Comparison of ENCODE assay signal across 8 mouse cellular contexts in the genomic region with DNA sequence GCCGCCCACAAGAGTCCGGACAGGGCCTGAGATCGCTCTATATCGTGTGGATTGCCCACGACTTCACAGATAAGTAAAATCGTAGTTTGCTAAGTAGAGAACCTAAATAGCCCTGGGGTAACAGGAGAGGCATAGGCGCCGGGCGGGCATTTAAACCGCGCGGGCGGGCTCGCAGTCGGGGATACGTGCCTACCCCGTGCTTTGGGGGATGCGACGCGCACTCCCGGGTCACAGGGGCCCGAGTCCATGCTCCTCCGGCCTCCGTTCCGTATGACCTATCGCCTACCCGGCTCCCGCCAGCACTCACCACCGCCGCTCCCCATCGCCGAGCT. TPM values are rescaled to one million over a fixed set of nuclear protein-coding genes. Genes with fewer than 3 reads are reported as not detected.
A peak's percentile ranks its signal among the peaks of the same experiment; 100 is the strongest.
DNase-seq lines count a peak whose midpoint lies in the region; ATAC-seq and TF ChIP-seq lines count a peak whose summit lies in the region.

No protein-coding gene starts in this region.

- no peak for DNase-seq in heart, adult 18-20 months
- no peak for DNase-seq in MEL (ENCODE audit: low read depth, low spot score)
- DNase-seq in forebrain, postnatal 0 days: no peak
- no peak for DNase-seq in adrenal gland, postnatal 4 days (ENCODE audit: low spot score in 2 of 2)
- no peak for DNase-seq in urinary bladder, adult 2 months (ENCODE audit: low spot score)
- DNase-seq in thymus, postnatal 14 days: no peak

- no peak for TF ChIP-seq RAD21 in MEL (IDR thresholded peaks at IDR 0.05; ENCODE audit: low read depth, low read length)

- no peaks in the 10 kb centered on the region for H3K27me3 ChIP-seq in heart, embryonic 15.5 days
- no peaks in the 10 kb centered on the region for H3K27me3 ChIP-seq in MEL (ENCODE audit: control insufficient read depth in 1 of 2, insufficient read depth in 2 of 2, low read length in 2 of 2)
- H3K27me3 ChIP-seq in forebrain, postnatal 0 days (ENCODE audit: insufficient read depth, low read length): no peaks in the 10 kb centered on the region

- peak overlapping the region; percentile 70 for H3K27ac ChIP-seq in heart, embryonic 15.5 days
- H3K27ac ChIP-seq in MEL (ENCODE audit: control insufficient read depth, low read depth, low read length) (peak overlapping the region; percentile 57), macrophage (peak overlapping the region; percentile 72)
- H3K27ac ChIP-seq in forebrain, postnatal 0 days (ENCODE audit: low read depth, low read length): no peak overlapping the region

- no peak; a peak in 2 of 4 replicates for TF ChIP-seq POLR2A in MEL (IDR thresholded peaks at IDR 0.05; ENCODE audit: control insufficient read depth in 1 of 2, insufficient read depth in 1 of 2, low read depth in 1 of 2, low read length in 2 of 2, poor library complexity in 1 of 2)

- no peak for ATAC-seq in heart, embryonic 15.5 days (replicated peaks; ENCODE audit: insufficient number of reproducible peaks, insufficient read depth, low FRiP score, low read depth)
- peak; percentile 63 for ATAC-seq in forebrain, postnatal 0 days

- H3K9ac ChIP-seq in heart, embryonic 15.5 days: peak overlapping the region; percentile 86
- H3K9ac ChIP-seq in MEL (ENCODE audit: control insufficient read depth, low read depth, low read length, poor library complexity, severe bottlenecking): peak overlapping the region; percentile 91
- H3K9ac ChIP-seq in forebrain, postnatal 0 days: peak overlapping the region; percentile 60

- H3K79me2 ChIP-seq in MEL (ENCODE audit: control insufficient read depth, insufficient read depth, low read length, poor library complexity): peaks cover 21% of the 10 kb centered on the region
- peaks cover 45% of the 10 kb centered on the region for H3K79me2 ChIP-seq in macrophage (ENCODE audit: inconsistent target)

- peak overlapping the region; percentile 76 for H3K4me2 ChIP-seq in heart, embryonic 15.5 days
- H3K4me2 ChIP-seq in forebrain, postnatal 0 days (ENCODE audit: low read depth): peak overlapping the region; percentile 83

- peaks cover 26% of the 10 kb centered on the region for H3K36me3 ChIP-seq in heart, embryonic 15.5 days
- peaks cover 8 to 16% of the 10 kb centered on the region in 2 experiments for H3K36me3 ChIP-seq in MEL (ENCODE audit: control insufficient read depth in 1 of 2, insufficient read depth in 2 of 2, low read length in 2 of 2)
- peaks cover 6% of the 10 kb centered on the region; the same call in 1 of the 2 replicates for H3K36me3 ChIP-seq in forebrain, postnatal 0 days (ENCODE audit: insufficient read depth)
- no peaks in the 10 kb centered on the region for H3K36me3 ChIP-seq in macrophage (ENCODE audit: inconsistent target)

- no peaks in the 10 kb centered on the region for H3K9me3 ChIP-seq in heart, embryonic 15.5 days (replicated peaks)
- H3K9me3 ChIP-seq in MEL (replicated peaks; ENCODE audit: insufficient read depth, low read length): no peaks in the 10 kb centered on the region
- H3K9me3 ChIP-seq in forebrain, postnatal 0 days (ENCODE audit: low read length): no peaks in the 10 kb centered on the region

- H3K4me1 ChIP-seq in heart, embryonic 15.5 days (replicated peaks): peaks cover 13% of the 10 kb centered on the region
- H3K4me1 ChIP-seq in MEL (ENCODE audit: control insufficient read depth in 1 of 2, insufficient read depth in 2 of 2, low read length in 2 of 2): peaks cover 0 to 7% of the 10 kb centered on the region in 2 experiments; a peak in 2 of 4 replicates
- 0 out of 2 replicates have a peak, but pooled peaks cover 7% of the 10 kb centered on the region for H3K4me1 ChIP-seq in forebrain, postnatal 0 days (ENCODE audit: insufficient read depth)

- peak overlapping the region; percentile 90 for H3K4me3 ChIP-seq in heart, embryonic 15.5 days
- H3K4me3 ChIP-seq in MEL (ENCODE audit: control insufficient read depth in 1 of 2, insufficient read depth in 1 of 2, low read depth in 2 of 2, low read length in 2 of 2) (peak overlapping the region; percentile 90 to 92), macrophage (ENCODE audit: inconsistent target) (peak overlapping the region; percentile 86)
- H3K4me3 ChIP-seq in forebrain, postnatal 0 days (ENCODE audit: low read depth, low read length): peak overlapping the region; percentile 57

- no peak for TF ChIP-seq EP300 in MEL (IDR thresholded peaks at IDR 0.05; ENCODE audit: low read depth in 1 of 2, low read length in 2 of 2)

- TF ChIP-seq CTCF in MEL (IDR thresholded peaks at IDR 0.05 in 2 of 3, conservative IDR thresholded peaks at IDR 0.05 in 1 of 3; ENCODE audit: control insufficient read depth in 1 of 3, insufficient read depth in 1 of 3, low read depth in 2 of 3, low read length in 3 of 3, poor library complexity in 1 of 3, severe bottlenecking in 1 of 3): no peak
- no peak for TF ChIP-seq CTCF in forebrain, postnatal 0 days (IDR thresholded peaks at IDR 0.05; ENCODE audit: low read depth)

- WGBS in heart, embryonic 15.5 days: under 1% methylated on average over 32 of the region's 32 CpGs
- under 1% methylated on average over 32 of the region's 32 CpGs for WGBS in forebrain, postnatal 0 days
- WGBS in macrophage (ENCODE audit: missing documents): under 1% methylated on average over 32 of the region's 32 CpGs

RNA-seq across cellular contexts. Expression of a gene that starts 0.3 kb away (rescaled TPM):
- polyA plus RNA-seq in heart, embryonic 15.5 days (2015; fragmentation: Nextera tagmentation; extraction: Ambion mirVana): 29.2 and 36.1 TPM in 2 replicates
- under 1 TPM; 0.62 to 0.65 TPM for total RNA-seq in heart, adult 18-20 months (2021)
- 34.5 and 38.0 TPM in 2 replicates for total RNA-seq in MEL (2012; rRNA removed)
- polyA plus RNA-seq in MEL (2012; ENCODE audit: insufficient read depth in 1 of 2, insufficient read length in 2 of 2, low read depth in 1 of 2, low replicate concordance in 2 of 2, missing spikeins in 1 of 2): 10 to 100 TPM in 1 of 2 experiments, not detected in 1; 73.9 TPM
- 6.2 and 7.4 TPM in 2 replicates for total RNA-seq in forebrain, postnatal 0 days (2014; rRNA removed)
- 4.1 and 6.9 TPM in 2 replicates for polyA plus RNA-seq in forebrain, postnatal 0 days (2015; fragmentation: Nextera tagmentation; extraction: Ambion mirVana)
- 10 to 100 TPM in 14 of 26 experiments, 1 to 10 TPM in 12; 2.0 to 59.8 (median 10.3) TPM for total RNA-seq in macrophage (2018; cell fraction: chromatin; rRNA removed)
- total RNA-seq in macrophage (2018; cell fraction: cytosol; rRNA removed): 1 to 10 TPM in 24 of 26 experiments, under 1 TPM in 2; 0.62 to 5.2 (median 1.9) TPM
- total RNA-seq in macrophage (2018; cell fraction: nucleus; rRNA removed): 10 to 100 TPM in 3 of 26 experiments, 1 to 10 TPM in 23; 1.1 to 37.4 (median 6.2) TPM
- polyA plus RNA-seq in macrophage (2018): 1.3 to 5.7 TPM (median 3.2 TPM) in 3 replicates
- total RNA-seq in adrenal gland, postnatal 4 days (2021): 10 to 100 TPM; 23.3 to 25.5 TPM
- polyA plus RNA-seq in urinary bladder, adult 2 months (2012; rRNA removed): 1.6 and 1.7 TPM in 2 replicates

RNA-seq across cellular contexts. Expression of a gene that starts 30.3 kb away (rescaled TPM):
- polyA plus RNA-seq in heart, embryonic 15.5 days (2015; fragmentation: Nextera tagmentation; extraction: Ambion mirVana): 4.3 and 7.3 TPM in 2 replicates
- total RNA-seq in heart, adult 18-20 months (2021): 1 to 10 TPM; 1.9 to 3.0 TPM
- total RNA-seq in MEL (2012; rRNA removed): 18.5 and 22.6 TPM in 2 replicates
- polyA plus RNA-seq in MEL (2012; ENCODE audit: insufficient read depth in 1 of 2, insufficient read length in 2 of 2, low read depth in 1 of 2, low replicate concordance in 2 of 2, missing spikeins in 1 of 2): 10 to 100 TPM in 1 of 2 experiments, not detected in 1; 24.6 TPM
- 19.7 and 20.1 TPM in 2 replicates for total RNA-seq in forebrain, postnatal 0 days (2014; rRNA removed)
- 9.6 and 10.0 TPM in 2 replicates for polyA plus RNA-seq in forebrain, postnatal 0 days (2015; fragmentation: Nextera tagmentation; extraction: Ambion mirVana)
- total RNA-seq in macrophage (2018; cell fraction: chromatin; rRNA removed): 10 to 100 TPM in 9 of 26 experiments, 1 to 10 TPM in 17; 1.3 to 17.7 (median 6.8) TPM
- 1 to 10 TPM in 24 of 26 experiments, under 1 TPM in 2; 0.72 to 4.8 (median 3.1) TPM for total RNA-seq in macrophage (2018; cell fraction: cytosol; rRNA removed)
- total RNA-seq in macrophage (2018; cell fraction: nucleus; rRNA removed): 10 to 100 TPM in 4 of 26 experiments, 1 to 10 TPM in 21, under 1 TPM in 1; 0.89 to 16.1 (median 4.5) TPM
- 2.8 to 5.5 TPM (median 4.0 TPM) in 3 replicates for polyA plus RNA-seq in macrophage (2018)
- 10 to 100 TPM; 13.8 to 17.6 TPM for total RNA-seq in adrenal gland, postnatal 4 days (2021)
- polyA plus RNA-seq in urinary bladder, adult 2 months (2012; rRNA removed): 8.1 and 9.2 TPM in 2 replicates

RNA-seq across cellular contexts. Expression of a gene that starts 41.6 kb away (rescaled TPM):
- 1.9 and 2.9 TPM in 2 replicates for polyA plus RNA-seq in heart, embryonic 15.5 days (2015; fragmentation: Nextera tagmentation; extraction: Ambion mirVana)
- under 1 TPM; 0.67 to 0.72 TPM for total RNA-seq in heart, adult 18-20 months (2021)
- 1.7 and 2.7 TPM in 2 replicates for total RNA-seq in MEL (2012; rRNA removed)
- polyA plus RNA-seq in MEL (2012; ENCODE audit: insufficient read depth in 1 of 2, insufficient read length in 2 of 2, low read depth in 1 of 2, low replicate concordance in 2 of 2, missing spikeins in 1 of 2) (1 to 10 TPM in 1 of 2 experiments, not detected in 1; 2.5 TPM), macrophage (2018) (0.05 to 0.09 TPM in 2 of 3 replicates, not detected in the other)
- total RNA-seq in forebrain, postnatal 0 days (2014; rRNA removed): 18.3 and 19.6 TPM in 2 replicates
- 2.9 and 4.0 TPM in 2 replicates for polyA plus RNA-seq in forebrain, postnatal 0 days (2015; fragmentation: Nextera tagmentation; extraction: Ambion mirVana)
- 1 to 10 TPM in 23 of 26 experiments, under 1 TPM in 3; 0.81 to 4.1 (median 1.5) TPM for total RNA-seq in macrophage (2018; cell fraction: chromatin; rRNA removed)
- under 1 TPM in 20 of 26 experiments, not detected in 6; 0.03 to 0.24 (median 0.09) TPM for total RNA-seq in macrophage (2018; cell fraction: cytosol; rRNA removed)
- 1 to 10 TPM in 14 of 26 experiments, under 1 TPM in 12; 0.27 to 3.3 (median 1.0) TPM for total RNA-seq in macrophage (2018; cell fraction: nucleus; rRNA removed)
- 1 to 10 TPM; 7.6 to 8.2 TPM for total RNA-seq in adrenal gland, postnatal 4 days (2021)
- polyA plus RNA-seq in urinary bladder, adult 2 months (2012; rRNA removed): 0.88 and 1.0 TPM in 2 replicates

RNA-seq across cellular contexts. Expression of a gene that starts 45.6 kb away (rescaled TPM):
- 3.6 and 3.8 TPM in 2 replicates for polyA plus RNA-seq in heart, embryonic 15.5 days (2015; fragmentation: Nextera tagmentation; extraction: Ambion mirVana)
- total RNA-seq in heart, adult 18-20 months (2021): 10 to 100 TPM; 12.3 to 14.4 TPM
- total RNA-seq in MEL (2012; rRNA removed): 21.8 and 24.3 TPM in 2 replicates
- 10 to 100 TPM; 27.3 to 34.2 TPM for polyA plus RNA-seq in MEL (2012; ENCODE audit: insufficient read depth in 1 of 2, insufficient read length in 2 of 2, low read depth in 1 of 2, low replicate concordance in 2 of 2, missing spikeins in 1 of 2)
- 94.5 and 113 TPM in 2 replicates for total RNA-seq in forebrain, postnatal 0 days (2014; rRNA removed)
- polyA plus RNA-seq in forebrain, postnatal 0 days (2015; fragmentation: Nextera tagmentation; extraction: Ambion mirVana): 15.7 and 23.5 TPM in 2 replicates
- total RNA-seq in macrophage (2018; cell fraction: chromatin; rRNA removed): 100 to 1,000 TPM in 2 of 26 experiments, 10 to 100 TPM in 24; 25.7 to 129 (median 59.8) TPM
- 10 to 100 TPM in 12 of 26 experiments, 1 to 10 TPM in 14; 4.8 to 15.0 (median 9.2) TPM for total RNA-seq in macrophage (2018; cell fraction: cytosol; rRNA removed)
- total RNA-seq in macrophage (2018; cell fraction: nucleus; rRNA removed): 10 to 100 TPM; 17.0 to 91.0 (median 36.6) TPM
- 8.4 to 12.8 TPM (median 8.5 TPM) in 3 replicates for polyA plus RNA-seq in macrophage (2018)
- 10 to 100 TPM; 13.7 to 15.9 TPM for total RNA-seq in adrenal gland, postnatal 4 days (2021)
- polyA plus RNA-seq in urinary bladder, adult 2 months (2012; rRNA removed): 7.6 and 7.9 TPM in 2 replicates
